In genomic region chr4:142185533-142185900, GRCm38 (mm10) we compare ENCODE assay signal across 15 mouse cellular contexts. TPM values are rescaled to one million over a fixed set of nuclear protein-coding genes. Genes with fewer than 3 reads are reported as not detected.
DNase-seq lines count a peak whose midpoint lies in the region; ATAC-seq and TF ChIP-seq lines count a peak whose summit lies in the region.
"Had no signal": no experiment of that assay in that cellular context is flagged by ENCODE, and none has a peak within 500 bp of the region (broad histone marks: within the 10 kb centered on the region; RNA-seq: fewer than 3 reads in every experiment).

No protein-coding gene starts in this region.

- H3K27me3 ChIP-seq in heart, adult 2 months (ENCODE audit: control insufficient read depth, insufficient read depth, low read length), result no peaks in the 10 kb centered on the region
- no peaks in the 10 kb centered on the region for H3K27me3 ChIP-seq in kidney, embryonic 16.5 days (ENCODE audit: insufficient read depth, low read length)
- H3K27me3 ChIP-seq in stomach, embryonic 15.5 days (replicated peaks), result no peaks in the 10 kb centered on the region
- H3K27me3 ChIP-seq: embryonic facial prominence, embryonic 13.5 days; hindbrain, embryonic 13.5 days; neural tube, embryonic 12.5 days had no signal

- H3K9me3 ChIP-seq in kidney, embryonic 16.5 days (ENCODE audit: low read length), result no peaks in the 10 kb centered on the region
- H3K9me3 ChIP-seq in stomach, embryonic 15.5 days, result no peaks in the 10 kb centered on the region
- H3K9me3 ChIP-seq: embryonic facial prominence, embryonic 13.5 days; hindbrain, embryonic 13.5 days; neural tube, embryonic 12.5 days had no signal

- 58% methylated on average over 9 of the region's 9 CpGs for WGBS in heart, adult 2 months
- 84% methylated on average over 9 of the region's 9 CpGs for WGBS in kidney, embryonic 16.5 days
- WGBS in stomach, embryonic 15.5 days, result 79% methylated on average over 9 of the region's 9 CpGs

- H3K4me3 ChIP-seq in heart, adult 2 months, result no peak overlapping the region
- no peak overlapping the region for H3K4me3 ChIP-seq in kidney, embryonic 16.5 days (ENCODE audit: low read length)
- H3K4me3 ChIP-seq in stomach, embryonic 15.5 days (replicated peaks), result no peak overlapping the region
- H3K4me3 ChIP-seq: embryonic facial prominence, embryonic 13.5 days; hindbrain, embryonic 13.5 days; neural tube, embryonic 12.5 days had no signal

- TF ChIP-seq CTCF in heart, adult 2 months (IDR thresholded peaks at IDR 0.05), result no peak

- DNase-seq in heart, adult 2 months, result peak; percentile 33 to 34
- DNase-seq in heart, postnatal 4 days, result no peak
- peak; percentile 18 for DNase-seq in lung, postnatal 10 days
- no peak for DNase-seq in lung, postnatal 14 days
- no peak for DNase-seq in cerebellum, postnatal 14 days
- DNase-seq: adrenal gland, postnatal 36 days; B cell, adult 2 months had no signal

- H3K36me3 ChIP-seq in heart, adult 2 months (ENCODE audit: control insufficient read depth, insufficient read depth, low read length), result no peaks in the 10 kb centered on the region
- H3K36me3 ChIP-seq in kidney, embryonic 16.5 days (ENCODE audit: insufficient read depth, low read length), result no peaks in the 10 kb centered on the region
- no peaks in the 10 kb centered on the region for H3K36me3 ChIP-seq in stomach, embryonic 15.5 days
- H3K36me3 ChIP-seq: embryonic facial prominence, embryonic 13.5 days; hindbrain, embryonic 13.5 days; neural tube, embryonic 12.5 days had no signal

- peak overlapping the region; percentile 70 for H3K27ac ChIP-seq in heart, adult 2 months
- H3K27ac ChIP-seq in kidney, embryonic 16.5 days (ENCODE audit: low read length), result peak overlapping the region; percentile 34
- H3K27ac ChIP-seq in stomach, embryonic 15.5 days, result peak overlapping the region; percentile 85
- H3K27ac ChIP-seq: embryonic facial prominence, embryonic 13.5 days; hindbrain, embryonic 13.5 days; neural tube, embryonic 12.5 days had no signal

- no peak for ATAC-seq in kidney, embryonic 16.5 days (ENCODE audit: low FRiP score, low TSS enrichment)
- ATAC-seq in stomach, embryonic 15.5 days (ENCODE audit: insufficient read depth, low FRiP score, low read depth), result no peak
- ATAC-seq in granulocyte monocyte progenitor cell, adult 5-6 weeks (replicated peaks; ENCODE audit: poor library complexity, severe bottlenecking), result no peak

- intact Hi-C loops in heart, adult 2 months (cut with DNase I), result no loop called here

- peaks cover 7% of the 10 kb centered on the region for H3K4me1 ChIP-seq in heart, adult 2 months (ENCODE audit: control insufficient read depth, insufficient read depth, low read length)
- H3K4me1 ChIP-seq in kidney, embryonic 16.5 days (ENCODE audit: insufficient read depth, low read length), result peaks cover 17% of the 10 kb centered on the region
- H3K4me1 ChIP-seq in stomach, embryonic 15.5 days, result peaks cover 34% of the 10 kb centered on the region
- H3K4me1 ChIP-seq: neural tube, embryonic 12.5 days had no signal

- H3K4me2 ChIP-seq in kidney, embryonic 16.5 days (replicated peaks; ENCODE audit: low read depth, low read length), result no peak overlapping the region
- no peak overlapping the region for H3K4me2 ChIP-seq in stomach, embryonic 15.5 days
- H3K4me2 ChIP-seq: embryonic facial prominence, embryonic 13.5 days; hindbrain, embryonic 13.5 days; liver, embryonic 11.5 days; neural tube, embryonic 12.5 days had no signal

- H3K79me2 ChIP-seq in heart, adult 2 months (replicated peaks; ENCODE audit: control insufficient read depth, insufficient read depth, low read length), result no peaks in the 10 kb centered on the region

- TF ChIP-seq EP300 in heart, adult 2 months (IDR thresholded peaks at IDR 0.05; ENCODE audit: insufficient read depth, low read depth, low read length), result 0 out of 2 replicates have a peak, but pooled peaks have one; percentile 9

- no peak overlapping the region for H3K9ac ChIP-seq in heart, adult 2 months (ENCODE audit: low read depth, low read length)
- H3K9ac ChIP-seq in kidney, embryonic 16.5 days (replicated peaks; ENCODE audit: low read length), result no peak overlapping the region
- H3K9ac ChIP-seq in stomach, embryonic 15.5 days, result no peak overlapping the region
- H3K9ac ChIP-seq: embryonic facial prominence, embryonic 13.5 days; hindbrain, embryonic 13.5 days; neural tube, embryonic 12.5 days had no signal

- no peak for TF ChIP-seq POLR2A in heart, adult 2 months (IDR thresholded peaks at IDR 0.05; ENCODE audit: insufficient read depth, low read depth, low read length)

RNA-seq across cellular contexts. Expression of gene Kazn, which starts 53.7 kb away (rescaled TPM):
- total RNA-seq in heart, adult 2 months (2021), result 1 to 10 TPM; 2.4 to 3.4 TPM
- 3.8 and 5.7 TPM in 2 replicates for polyA plus RNA-seq in heart, adult 2 months (2012; rRNA removed)
- total RNA-seq in heart, postnatal 4 days (2021), result 1 to 10 TPM; 7.5 to 7.7 TPM
- polyA plus RNA-seq in kidney, embryonic 16.5 days (2015; fragmentation: Nextera tagmentation; extraction: Ambion mirVana), result 15.5 and 16.2 TPM in 2 replicates
- 17.1 and 18.0 TPM in 2 replicates for polyA plus RNA-seq in stomach, embryonic 15.5 days (2015; fragmentation: Nextera tagmentation; extraction: Ambion mirVana)
- total RNA-seq in granulocyte monocyte progenitor cell, adult 5-6 weeks (2014; fragmentation: Nextera tagmentation), result 1.1 TPM in 1 of 2 replicates, not detected in the other
- 0.09 and 3.5 TPM in 2 replicates for total RNA-seq in granulocyte monocyte progenitor cell, adult 5-6 weeks (2017)
- total RNA-seq: MEL had no signal

Comparison
In these comparisons a context has a peak if more than half of its experiments do, and no peak if none do; other contexts are left out.
1. DNase-seq: peak in heart, adult 2 months (2 of 2) and lung, postnatal 10 days (single experiment); none in heart, postnatal 4 days (single experiment), lung, postnatal 14 days (single experiment) and cerebellum, postnatal 14 days (0 of 2).
2. H3K27ac ChIP-seq: peak in every context shown above with its lines; median percentile 85 in stomach, embryonic 15.5 days; 70 in heart, adult 2 months; 34 in kidney, embryonic 16.5 days.